Mouse (Mus musculus) left cerebral cortex, adult 2 months (tissue): ENCODE measurements around the gene Nos1. TPM values are rescaled to one million over a fixed set of nuclear protein-coding genes. Genes with fewer than 3 reads are reported as not detected.
A peak's percentile ranks its signal among the peaks of the same experiment; 100 is the strongest.

Experiments
- DNase-seq, 2 experiments: peaks; one replicate each; pipeline ENCODE4 v3.0.0; 2021 to 2022; ENCODE audit warnings: low spot score in 2 of 2, mixed read lengths in 1 of 2; ENCODE audit errors: extremely low spot score in 1 of 2
- H3K27ac ChIP-seq: fragments of 200-600 bp; 2 replicates; pipeline ENCODE4 v1.8.1; 2022
- H3K4me3 ChIP-seq: fragments of 200-600 bp; 2 replicates; pipeline ENCODE4 v1.8.1; 2022
- CTCF ChIP-seq: fragments of 200-600 bp; IDR thresholded peaks from 2 replicates; pipeline ENCODE4 v1.8.1; 2022; ENCODE audit warnings: antibody characterized with exemption, mild to moderate bottlenecking, moderate library complexity
- intact Hi-C: fragments of 180-260 bp; cut with DNase I; formaldehyde crosslinking; loops from one replicate; pipeline ENCODE4 v1.15.1; 2025
- long read RNA-seq, 2 experiments: library from polyadenylated mRNA; stranded (forward); transcript quantifications; one replicate each; pipeline ENCODE4 v2.0.0; 2021; ENCODE audit warnings: borderline mapping rate in 2 of 2
- total RNA-seq, 2 experiments: library from RNA; stranded (reverse); gene quantifications; 2 replicates each; pipeline ENCODE4 v1.2.3; 2021

Gene Nos1
- 10 to 100 TPM; 34.5 to 41.2 TPM for total RNA-seq
- long read RNA-seq, experiment 1, full-length matches to known transcripts = 2 of 16 reads
- long read RNA-seq, experiment 1, partial matches to known transcripts = 7 of 16 reads
- long read RNA-seq, experiment 1, other reads (novel, unspliced or antisense) = 7 of 16 reads
- long read RNA-seq, experiment 2, full-length matches to known transcripts = 3 of 17 reads
- long read RNA-seq, experiment 2, partial matches to known transcripts = 5 of 17 reads
- long read RNA-seq, experiment 2, other reads (novel, unspliced or antisense) = 9 of 17 reads

GRCm38 (mm10) chr5:117780681-117781080 is at the start of gene Nos1:
Nos1 (plus strand) TSS chr5:117781032.
- TF ChIP-seq CTCF = no peak
- Histone ChIP-seq H3K27ac (no peak within 1 kb of the TSS), H3K4me3 (no peak within 1 kb of the TSS)
- no peak for DNase-seq
- intact Hi-C loops = no loop called here

- intact Hi-C loops = no loop called here
- no peak for TF ChIP-seq CTCF
- DNase-seq = no peak
- Histone ChIP-seq H3K4me3 (no peak overlapping the region), H3K27ac (no peak overlapping the region)
Observed at GRCm38 (mm10) chr5:117731311-117731710, 49.5 kb upstream of the Nos1 start.

- DNase-seq = peak; percentile 26 to 36
- Histone ChIP-seq H3K4me3 (no peak overlapping the region), H3K27ac (no peak overlapping the region)
- intact Hi-C loops = no loop called here
- no peak for TF ChIP-seq CTCF
Observed at GRCm38 (mm10) chr5:117744654-117745178, 36.1 kb upstream of the Nos1 start.

- no peak for TF ChIP-seq CTCF
- DNase-seq = no peak
- Histone ChIP-seq H3K27ac (no peak overlapping the region), H3K4me3 (no peak overlapping the region)
- intact Hi-C loops = no loop called here
Observed at GRCm38 (mm10) chr5:117749353-117749752, 31.5 kb upstream of the Nos1 start.

- DNase-seq = no peak
Observed at GRCm38 (mm10) chr5:117757696-117758482, 22.9 kb upstream of the Nos1 start.

GRCm38 (mm10) chr5:117761181-117761832 is 19.5 kb upstream of the Nos1 start:
- DNase-seq = no peak
- H3K27ac ChIP-seq = no peak overlapping the region
- intact Hi-C loops = no loop called here
- no peak overlapping the region for H3K4me3 ChIP-seq
- peak; percentile 56 for TF ChIP-seq CTCF

More at GRCm38 (mm10) chr5:117757696-117758482, 22.9 kb upstream of the Nos1 start:
- TF ChIP-seq CTCF = no peak
- no peak overlapping the region for H3K27ac ChIP-seq
- intact Hi-C loops = no loop called here
- no peak overlapping the region for H3K4me3 ChIP-seq

- H3K27ac ChIP-seq = no peak overlapping the region
- intact Hi-C loops = no loop called here
- TF ChIP-seq CTCF = no peak
- DNase-seq = no peak
- H3K4me3 ChIP-seq = no peak overlapping the region
Observed at GRCm38 (mm10) chr5:117764496-117764895, 16.3 kb upstream of the Nos1 start.

- H3K27ac ChIP-seq = no peak overlapping the region
- H3K4me3 ChIP-seq = no peak overlapping the region
- no peak for DNase-seq
- intact Hi-C loops = no loop called here
- no peak for TF ChIP-seq CTCF
Observed at GRCm38 (mm10) chr5:117779175-117779574, 1.7 kb upstream of the Nos1 start.

GRCm38 (mm10) chr5:117781178-117781577 is 346 bp downstream of the Nos1 start:
- DNase-seq = no peak
- TF ChIP-seq CTCF = no peak
- no peak overlapping the region for H3K4me3 ChIP-seq
- intact Hi-C loops = no loop called here
- no peak overlapping the region for H3K27ac ChIP-seq

- no peak for TF ChIP-seq CTCF
- intact Hi-C loops = no loop called here
- no peak overlapping the region for H3K27ac ChIP-seq
- H3K4me3 ChIP-seq = no peak overlapping the region
- peak in 1 of 2 experiments; percentile 41 for DNase-seq
Observed at GRCm38 (mm10) chr5:117790071-117790470, 9.2 kb downstream of the Nos1 start.

- H3K4me3 ChIP-seq = no peak overlapping the region
- H3K27ac ChIP-seq = no peak overlapping the region
- no peak for TF ChIP-seq CTCF
- intact Hi-C loops = no loop called here
- DNase-seq = peak in 1 of 2 experiments; percentile 33
Observed at GRCm38 (mm10) chr5:117791875-117792274, 11.0 kb downstream of the Nos1 start.

GRCm38 (mm10) chr5:117800849-117801248 is 20.0 kb downstream of the Nos1 start:
- no peak for DNase-seq
- Histone ChIP-seq H3K4me3 (no peak overlapping the region), H3K27ac (no peak overlapping the region)
- intact Hi-C loops = no loop called here
- no peak for TF ChIP-seq CTCF
